Mouse (Mus musculus) liver, embryonic 13.5 days (tissue): Measurements from ENCODE around the gene Grb14. TPM values are rescaled to one million over a fixed set of nuclear protein-coding genes. Genes with fewer than 3 reads are reported as not detected.

Experiments
- ATAC-seq: fragments of 200-750 bp; cut with Nextera tagmentation; 2 replicates; pipeline ENCODE4 v1.8.0; 2017; ENCODE audit warnings: low read depth, mild to moderate bottlenecking, moderate number of reproducible peaks, moderate library complexity
- DNase-seq: peaks from one replicate; pipeline ENCODE4 v3.0.0; 2022
- H3K27ac ChIP-seq: fragments of 300-500 bp; sonication (generic); 2 replicates; pipeline ENCODE4 v1.5.1; 2015; ENCODE audit warnings: moderate library complexity, mild to moderate bottlenecking, inconsistent platforms
- H3K27me3 ChIP-seq: fragments of 300-500 bp; sonication (generic); 2 replicates; pipeline ENCODE4 v1.6.1; 2015; ENCODE audit warnings: mild to moderate bottlenecking, inconsistent platforms
- H3K36me3 ChIP-seq: fragments of 300-500 bp; sonication (generic); 2 replicates; pipeline ENCODE4 v1.6.1; 2015; ENCODE audit warnings: mild to moderate bottlenecking, inconsistent platforms
- H3K4me1 ChIP-seq: fragments of 300-500 bp; sonication (generic); replicated peaks from 2 replicates; pipeline ENCODE4 v1.6.1; 2015; ENCODE audit warnings: inconsistent platforms
- H3K4me2 ChIP-seq: fragments of 300-500 bp; sonication (generic); 2 replicates; pipeline ENCODE4 v1.6.1; 2015; ENCODE audit warnings: inconsistent platforms, mild to moderate bottlenecking, moderate library complexity
- H3K4me3 ChIP-seq: fragments of 300-500 bp; sonication (generic); replicated peaks from 2 replicates; pipeline ENCODE4 v1.5.1; 2015; ENCODE audit warnings: mild to moderate bottlenecking, inconsistent platforms
- H3K9ac ChIP-seq: fragments of 300-500 bp; sonication (generic); 2 replicates; pipeline ENCODE4 v1.6.1; 2015; ENCODE audit warnings: mild to moderate bottlenecking, inconsistent platforms
- H3K9me3 ChIP-seq: fragments of 300-500 bp; sonication (generic); replicated peaks from 2 replicates; pipeline ENCODE4 v1.6.1; 2016; ENCODE audit warnings: inconsistent platforms
- WGBS: fragments of 180-500 bp; shearing (Covaris S2); methylation state at CpG from one replicate; pipeline ENCODE4 v1.1.7; 2015; ENCODE audit not compliant: insufficient replicate concordance; 5-methylcytosine and 5-hydroxymethylcytosine counted together
- polyA plus RNA-seq: library from polyadenylated mRNA; unstranded; fragments of >200 nt; fragmentation: Nextera tagmentation; extraction: Ambion mirVana; gene quantifications from 2 replicates; pipeline ENCODE4 v1.2.1, GENCODE M21; 2015

Grb14 gene
- 5.6 and 7.0 TPM in 2 replicates for polyA plus RNA-seq

GRCm38 (mm10) chr2:65024887-65025286, at the start of gene Grb14:
TSS of gene Grb14 (minus strand) at chr2:65024987.
- Histone ChIP-seq H3K4me2 (no peak within 1 kb of the TSS), H3K4me3 (no peak within 1 kb of the TSS), H3K27me3 (peaks cover 20% of the 10 kb centered on the region), H3K9me3 (no peaks in the 10 kb centered on the region), H3K4me1 (no peaks in the 10 kb centered on the region; the same call in 1 of the 2 replicates), H3K36me3 (no peaks in the 10 kb centered on the region), H3K9ac (no peak within 1 kb of the TSS), H3K27ac (no peak within 1 kb of the TSS)
- ATAC-seq = no peak
- DNase-seq = no peak
- 63% methylated on average over 1 of the region's 1 CpGs for WGBS

- Histone ChIP-seq H3K27me3 (no peaks in the 10 kb centered on the region), H3K36me3 (no peaks in the 10 kb centered on the region), H3K4me2 (no peak overlapping the region), H3K4me1 (no peaks in the 10 kb centered on the region), H3K27ac (no peak overlapping the region), H3K9me3 (no peaks in the 10 kb centered on the region), H3K9ac (no peak overlapping the region), H3K4me3 (no peak overlapping the region)
- ATAC-seq = no peak
- 47% methylated on average over 3 of the region's 3 CpGs for WGBS
- no peak for DNase-seq
Observed at GRCm38 (mm10) chr2:65072205-65072604, 47.4 kb upstream of the Grb14 start.

GRCm38 (mm10) chr2:65053764-65054163, 29.0 kb upstream of the Grb14 start:
- no peaks in the 10 kb centered on the region for H3K4me1 ChIP-seq
- no peak for DNase-seq
- no peak overlapping the region for H3K9ac ChIP-seq
- 63% methylated on average over 2 of the region's 2 CpGs for WGBS
- H3K4me3 ChIP-seq = no peak overlapping the region
- no peak overlapping the region for H3K4me2 ChIP-seq
- no peaks in the 10 kb centered on the region for H3K27me3 ChIP-seq
- H3K27ac ChIP-seq = no peak overlapping the region
- no peaks in the 10 kb centered on the region for H3K36me3 ChIP-seq
- no peak for ATAC-seq
- H3K9me3 ChIP-seq = no peaks in the 10 kb centered on the region

- Histone ChIP-seq H3K4me2 (no peak overlapping the region), H3K27me3 (no peaks in the 10 kb centered on the region), H3K9ac (no peak overlapping the region), H3K27ac (no peak overlapping the region), H3K36me3 (no peaks in the 10 kb centered on the region), H3K4me1 (no peaks in the 10 kb centered on the region), H3K4me3 (no peak overlapping the region), H3K9me3 (no peaks in the 10 kb centered on the region)
- WGBS = 76% methylated on average over 6 of the region's 6 CpGs
- ATAC-seq = no peak
- DNase-seq = no peak
Observed at GRCm38 (mm10) chr2:65052191-65053012, 27.6 kb upstream of the Grb14 start.

- 72% methylated on average over 3 of the region's 3 CpGs for WGBS
- H3K9ac ChIP-seq = no peak overlapping the region
- H3K4me2 ChIP-seq = no peak overlapping the region
- no peak overlapping the region for H3K4me3 ChIP-seq
- no peaks in the 10 kb centered on the region for H3K36me3 ChIP-seq
- no peaks in the 10 kb centered on the region for H3K27me3 ChIP-seq
- no peak overlapping the region for H3K27ac ChIP-seq
- ATAC-seq (no peak), DNase-seq (no peak)
- no peaks in the 10 kb centered on the region for H3K9me3 ChIP-seq
- H3K4me1 ChIP-seq = no peaks in the 10 kb centered on the region
Observed at GRCm38 (mm10) chr2:65050776-65051175, 26.0 kb upstream of the Grb14 start.

GRCm38 (mm10) chr2:65048234-65049017, 23.6 kb upstream of the Grb14 start:
- ATAC-seq = no peak
- WGBS = 59% methylated on average over 6 of the region's 6 CpGs
- DNase-seq = no peak

GRCm38 (mm10) chr2:65038164-65038563, 13.4 kb upstream of the Grb14 start:
- WGBS = 21% methylated on average over 4 of the region's 4 CpGs
- Histone ChIP-seq H3K36me3 (no peaks in the 10 kb centered on the region), H3K27me3 (no peaks in the 10 kb centered on the region), H3K9ac (no peak overlapping the region), H3K4me1 (no peaks in the 10 kb centered on the region), H3K27ac (no peak overlapping the region), H3K9me3 (no peaks in the 10 kb centered on the region), H3K4me3 (no peak overlapping the region), H3K4me2 (no peak overlapping the region)
- ATAC-seq (no peak), DNase-seq (no peak)

More at GRCm38 (mm10) chr2:65048234-65049017, 23.6 kb upstream of the Grb14 start:
- Histone ChIP-seq H3K9ac (no peak overlapping the region), H3K36me3 (no peaks in the 10 kb centered on the region), H3K4me3 (no peak overlapping the region), H3K27ac (no peak overlapping the region), H3K9me3 (no peaks in the 10 kb centered on the region), H3K4me2 (no peak overlapping the region), H3K4me1 (no peaks in the 10 kb centered on the region), H3K27me3 (no peaks in the 10 kb centered on the region)

- Histone ChIP-seq H3K9ac (no peak overlapping the region), H3K4me2 (no peak overlapping the region), H3K9me3 (no peaks in the 10 kb centered on the region), H3K27ac (no peak overlapping the region), H3K27me3 (no peaks in the 10 kb centered on the region), H3K4me1 (no peaks in the 10 kb centered on the region), H3K36me3 (no peaks in the 10 kb centered on the region), H3K4me3 (no peak overlapping the region)
- DNase-seq (no peak), ATAC-seq (no peak)
- WGBS = 27% methylated on average over 8 of the region's 8 CpGs
Observed at GRCm38 (mm10) chr2:65037546-65037945, 12.8 kb upstream of the Grb14 start.

- DNase-seq (peak; percentile 10), ATAC-seq (peak; percentile 84)
- Histone ChIP-seq H3K9me3 (no peaks in the 10 kb centered on the region), H3K4me2 (peak overlapping the region; percentile 69), H3K4me3 (peak overlapping the region; percentile 60), H3K36me3 (no peaks in the 10 kb centered on the region), H3K27ac (no peak overlapping the region), H3K27me3 (peaks cover 20% of the 10 kb centered on the region), H3K4me1 (no peaks in the 10 kb centered on the region; the same call in 1 of the 2 replicates), H3K9ac (peak overlapping the region; percentile 50)
- WGBS = 1% methylated on average over 64 of the region's 71 CpGs
Observed at GRCm38 (mm10) chr2:65022363-65023240, 2.2 kb downstream of the Grb14 start.

- DNase-seq = no peak
- peak overlapping the region; percentile 60 for H3K4me3 ChIP-seq
- peak overlapping the region; percentile 69 for H3K4me2 ChIP-seq
- WGBS = 14% methylated on average over 15 of the region's 15 CpGs
- H3K27ac ChIP-seq = no peak overlapping the region
- no peaks in the 10 kb centered on the region for H3K9me3 ChIP-seq
- peak overlapping the region; percentile 50 for H3K9ac ChIP-seq
- H3K4me1 ChIP-seq = no peaks in the 10 kb centered on the region; the same call in 1 of the 2 replicates
- ATAC-seq = peak; percentile 54
- H3K27me3 ChIP-seq = peaks cover 20% of the 10 kb centered on the region
- H3K36me3 ChIP-seq = no peaks in the 10 kb centered on the region
Observed at GRCm38 (mm10) chr2:65021691-65022362, 3.0 kb downstream of the Grb14 start.
